Mouse (Mus musculus): Measurements from ENCODE around the gene Itpr2. TPM values are rescaled to one million over a fixed set of nuclear protein-coding genes. Genes with fewer than 3 reads are reported as not detected.

Gene Itpr2
- polyA plus RNA-seq, 1 experiment: 10.5 TPM

GRCm38 (mm10) chr6:146195854-146196457, 306.1 kb downstream of the Itpr2 start:
- no peak for TF ChIP-seq CTCF (IDR thresholded peaks at IDR 0.05; ENCODE audit: extremely low read depth, insufficient read length, insufficient replicate concordance, low read depth, low read length)
- no peak for TF ChIP-seq POLR2A (IDR thresholded peaks at IDR 0.05; ENCODE audit: low read depth, low read length)
- Histone ChIP-seq H3K27ac (ENCODE audit: insufficient read depth, low read depth, low read length) (no peak overlapping the region), H3K27me3 (ENCODE audit: control insufficient read depth, insufficient read depth, low read length) (no peaks in the 10 kb centered on the region), H3K36me3 (ENCODE audit: control insufficient read depth, insufficient read depth, low read length) (no peaks in the 10 kb centered on the region; the same call in none of the 2 replicates), H3K4me1 (ENCODE audit: control insufficient read depth, insufficient read depth, insufficient read length, low read length) (no peaks in the 10 kb centered on the region), H3K4me3 (ENCODE audit: low read depth, low read length) (no peak overlapping the region)
- WGBS: 89% methylated on average over 7 of the region's 7 CpGs

GRCm38 (mm10) chr6:146191931-146192330, 310.1 kb downstream of the Itpr2 start:
- Histone ChIP-seq H3K27me3 (ENCODE audit: control insufficient read depth, insufficient read depth, low read length) (no peaks in the 10 kb centered on the region), H3K4me3 (ENCODE audit: low read depth, low read length) (no peak overlapping the region), H3K27ac (ENCODE audit: insufficient read depth, low read depth, low read length) (no peak overlapping the region), H3K36me3 (ENCODE audit: control insufficient read depth, insufficient read depth, low read length) (peaks cover 1% of the 10 kb centered on the region), H3K4me1 (ENCODE audit: control insufficient read depth, insufficient read depth, insufficient read length, low read length) (no peaks in the 10 kb centered on the region)
- TF ChIP-seq POLR2A (IDR thresholded peaks at IDR 0.05; ENCODE audit: low read depth, low read length): no peak
- no peak for TF ChIP-seq CTCF (IDR thresholded peaks at IDR 0.05; ENCODE audit: extremely low read depth, insufficient read length, insufficient replicate concordance, low read depth, low read length)
- WGBS: 72% methylated on average over 5 of the region's 5 CpGs

GRCm38 (mm10) chr6:146190006-146190405, 312.0 kb downstream of the Itpr2 start:
- H3K4me3 ChIP-seq (ENCODE audit: low read depth, low read length): no peak overlapping the region
- no peak overlapping the region for H3K27ac ChIP-seq (ENCODE audit: insufficient read depth, low read depth, low read length)
- 82% methylated on average over 8 of the region's 8 CpGs for WGBS
- TF ChIP-seq CTCF (IDR thresholded peaks at IDR 0.05; ENCODE audit: extremely low read depth, insufficient read length, insufficient replicate concordance, low read depth, low read length) (no peak), POLR2A (IDR thresholded peaks at IDR 0.05; ENCODE audit: low read depth, low read length) (no peak)
- no peaks in the 10 kb centered on the region for H3K4me1 ChIP-seq (ENCODE audit: control insufficient read depth, insufficient read depth, insufficient read length, low read length)
- no peaks in the 10 kb centered on the region for H3K27me3 ChIP-seq (ENCODE audit: control insufficient read depth, insufficient read depth, low read length)
- peaks cover 1% of the 10 kb centered on the region for H3K36me3 ChIP-seq (ENCODE audit: control insufficient read depth, insufficient read depth, low read length)

- Histone ChIP-seq H3K4me1 (ENCODE audit: control insufficient read depth, insufficient read depth, insufficient read length, low read length) (no peaks in the 10 kb centered on the region), H3K27me3 (ENCODE audit: control insufficient read depth, insufficient read depth, low read length) (no peaks in the 10 kb centered on the region), H3K4me3 (ENCODE audit: low read depth, low read length) (no peak overlapping the region), H3K27ac (ENCODE audit: insufficient read depth, low read depth, low read length) (no peak overlapping the region), H3K36me3 (ENCODE audit: control insufficient read depth, insufficient read depth, low read length) (peaks cover 1% of the 10 kb centered on the region; the same call in 1 of the 2 replicates)
- TF ChIP-seq POLR2A (IDR thresholded peaks at IDR 0.05; ENCODE audit: low read depth, low read length) (no peak), CTCF (IDR thresholded peaks at IDR 0.05; ENCODE audit: extremely low read depth, insufficient read length, insufficient replicate concordance, low read depth, low read length) (no peak)
- WGBS: 86% methylated on average over 2 of the region's 2 CpGs
Measured at GRCm38 (mm10) chr6:146185532-146185931, 316.5 kb downstream of the Itpr2 start.

GRCm38 (mm10) chr6:146184771-146185170, 317.3 kb downstream of the Itpr2 start:
- Histone ChIP-seq H3K4me3 (ENCODE audit: low read depth, low read length) (no peak overlapping the region), H3K27me3 (ENCODE audit: control insufficient read depth, insufficient read depth, low read length) (no peaks in the 10 kb centered on the region), H3K4me1 (ENCODE audit: control insufficient read depth, insufficient read depth, insufficient read length, low read length) (no peaks in the 10 kb centered on the region), H3K27ac (ENCODE audit: insufficient read depth, low read depth, low read length) (no peak overlapping the region), H3K36me3 (ENCODE audit: control insufficient read depth, insufficient read depth, low read length) (0 out of 2 replicates have a peak, but pooled peaks cover 1% of the 10 kb centered on the region)
- 87% methylated on average over 9 of the region's 9 CpGs for WGBS
- no peak for TF ChIP-seq POLR2A (IDR thresholded peaks at IDR 0.05; ENCODE audit: low read depth, low read length)
- no peak for TF ChIP-seq CTCF (IDR thresholded peaks at IDR 0.05; ENCODE audit: extremely low read depth, insufficient read length, insufficient replicate concordance, low read depth, low read length)

GRCm38 (mm10) chr6:146174644-146175250, 327.3 kb downstream of the Itpr2 start:
- no peak for TF ChIP-seq CTCF (IDR thresholded peaks at IDR 0.05; ENCODE audit: extremely low read depth, insufficient read length, insufficient replicate concordance, low read depth, low read length)
- no peak for TF ChIP-seq POLR2A (IDR thresholded peaks at IDR 0.05; ENCODE audit: low read depth, low read length)
- no peak overlapping the region for H3K4me3 ChIP-seq (ENCODE audit: low read depth, low read length)
- H3K36me3 ChIP-seq (ENCODE audit: control insufficient read depth, insufficient read depth, low read length): no peaks in the 10 kb centered on the region
- WGBS: 85% methylated on average over 4 of the region's 4 CpGs
- no peak overlapping the region for H3K27ac ChIP-seq (ENCODE audit: insufficient read depth, low read depth, low read length)
- no peaks in the 10 kb centered on the region for H3K27me3 ChIP-seq (ENCODE audit: control insufficient read depth, insufficient read depth, low read length)
- no peaks in the 10 kb centered on the region for H3K4me1 ChIP-seq (ENCODE audit: control insufficient read depth, insufficient read depth, insufficient read length, low read length)

- H3K4me3 ChIP-seq (ENCODE audit: low read depth, low read length): no peak overlapping the region
- H3K27ac ChIP-seq (ENCODE audit: insufficient read depth, low read depth, low read length): no peak overlapping the region
- no peaks in the 10 kb centered on the region for H3K4me1 ChIP-seq (ENCODE audit: control insufficient read depth, insufficient read depth, insufficient read length, low read length)
- no peaks in the 10 kb centered on the region for H3K36me3 ChIP-seq (ENCODE audit: control insufficient read depth, insufficient read depth, low read length)
- TF ChIP-seq POLR2A (IDR thresholded peaks at IDR 0.05; ENCODE audit: low read depth, low read length) (no peak), CTCF (IDR thresholded peaks at IDR 0.05; ENCODE audit: extremely low read depth, insufficient read length, insufficient replicate concordance, low read depth, low read length) (no peak)
- H3K27me3 ChIP-seq (ENCODE audit: control insufficient read depth, insufficient read depth, low read length): no peaks in the 10 kb centered on the region
- WGBS: 72% methylated on average over 14 of the region's 14 CpGs
Measured at GRCm38 (mm10) chr6:146170603-146171051, 331.4 kb downstream of the Itpr2 start.
